Mouse (Mus musculus) frontal cortex, adult (tissue): ENCODE measurements around the gene N6amt1.

Experiments
- ATAC-seq: cut with Nextera tagmentation; 2 replicates; pipeline ENCODE4 v1.9.2; 2017; ENCODE audit warnings: mild to moderate bottlenecking, moderate library complexity, mixed read lengths; ENCODE audit not compliant: low TSS enrichment

The N6amt1 gene

GRCm38 (mm10) chr16:87354075-87354583 lies at the start of gene N6amt1:
Gene N6amt1 (plus strand): TSS chr16:87354185.
- ATAC-seq: peak; percentile 100

DNA sequence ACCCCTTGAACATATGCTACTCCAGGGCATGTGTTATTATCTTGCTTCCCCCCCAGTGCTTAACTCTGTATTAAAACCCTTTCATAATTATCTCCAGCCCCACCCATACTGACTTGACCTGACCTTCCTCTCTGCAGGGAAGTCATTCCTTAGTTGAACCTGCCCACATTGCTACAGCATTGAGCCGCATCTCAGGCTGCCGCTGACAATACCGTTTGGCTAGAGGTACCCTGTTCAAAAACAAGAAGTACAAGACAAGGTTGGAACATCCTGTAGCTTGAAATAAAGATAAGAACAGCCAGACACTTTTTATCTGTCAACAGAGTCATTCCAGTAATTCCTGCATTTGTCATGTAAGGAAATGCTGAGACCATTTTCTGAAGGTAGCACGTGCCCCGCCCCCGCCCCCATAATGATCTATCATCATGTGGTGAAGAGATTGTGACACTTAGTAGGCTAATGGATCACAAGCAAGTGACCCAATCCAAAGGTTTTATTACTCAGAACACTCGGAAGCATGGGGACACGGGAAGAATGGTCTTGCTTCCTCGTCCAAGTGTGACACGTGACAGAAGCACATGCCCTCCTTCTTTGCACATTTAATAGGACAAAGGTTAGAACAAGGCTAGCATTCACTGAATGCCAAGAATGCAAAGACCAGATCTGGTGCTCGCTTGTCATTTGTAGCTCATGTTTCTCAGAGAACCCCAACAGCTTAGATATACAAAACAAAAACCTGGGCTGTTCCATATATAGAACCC lies 48.6 kb upstream of the N6amt1 start:
- ATAC-seq: no peak

GRCm38 (mm10) chr16:87307109-87307735 lies 46.8 kb upstream of the N6amt1 start:
- ATAC-seq: peak; percentile 100

GRCm38 (mm10) chr16:87310659-87311058 lies 43.3 kb upstream of the N6amt1 start:
- ATAC-seq: no peak

DNA sequence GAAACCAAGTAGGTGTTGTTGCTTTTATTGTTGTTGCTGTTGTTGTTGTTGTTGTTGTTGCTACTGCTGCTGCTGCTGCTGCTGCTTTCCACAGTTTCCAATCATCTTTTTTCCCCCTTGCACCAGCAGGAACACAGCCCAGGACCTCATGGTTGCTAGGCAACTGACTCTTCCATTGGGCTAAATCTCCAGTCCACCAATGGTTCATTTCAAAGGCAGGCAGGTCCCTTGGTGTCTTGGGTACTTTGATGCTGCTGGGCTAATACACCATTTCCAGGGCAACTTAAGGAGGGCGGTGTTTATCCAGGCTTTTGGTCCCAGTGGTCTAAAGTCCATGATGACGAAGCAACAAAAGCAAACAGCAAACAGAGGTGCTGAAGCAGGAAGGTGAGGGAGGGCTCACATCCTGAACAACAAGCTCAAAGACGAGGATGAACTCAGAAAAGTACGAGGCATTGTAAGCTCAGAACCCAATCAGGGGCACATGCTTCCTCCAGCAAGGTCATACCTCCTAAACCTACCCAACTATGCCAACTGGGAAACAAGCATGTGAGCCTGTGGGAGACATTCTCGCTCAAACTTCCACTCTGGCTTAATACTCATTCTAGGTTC lies 35.7 kb upstream of the N6amt1 start:
- ATAC-seq: no peak

GRCm38 (mm10) chr16:87318998-87319397 lies 35.0 kb upstream of the N6amt1 start:
- ATAC-seq: no peak

DNA sequence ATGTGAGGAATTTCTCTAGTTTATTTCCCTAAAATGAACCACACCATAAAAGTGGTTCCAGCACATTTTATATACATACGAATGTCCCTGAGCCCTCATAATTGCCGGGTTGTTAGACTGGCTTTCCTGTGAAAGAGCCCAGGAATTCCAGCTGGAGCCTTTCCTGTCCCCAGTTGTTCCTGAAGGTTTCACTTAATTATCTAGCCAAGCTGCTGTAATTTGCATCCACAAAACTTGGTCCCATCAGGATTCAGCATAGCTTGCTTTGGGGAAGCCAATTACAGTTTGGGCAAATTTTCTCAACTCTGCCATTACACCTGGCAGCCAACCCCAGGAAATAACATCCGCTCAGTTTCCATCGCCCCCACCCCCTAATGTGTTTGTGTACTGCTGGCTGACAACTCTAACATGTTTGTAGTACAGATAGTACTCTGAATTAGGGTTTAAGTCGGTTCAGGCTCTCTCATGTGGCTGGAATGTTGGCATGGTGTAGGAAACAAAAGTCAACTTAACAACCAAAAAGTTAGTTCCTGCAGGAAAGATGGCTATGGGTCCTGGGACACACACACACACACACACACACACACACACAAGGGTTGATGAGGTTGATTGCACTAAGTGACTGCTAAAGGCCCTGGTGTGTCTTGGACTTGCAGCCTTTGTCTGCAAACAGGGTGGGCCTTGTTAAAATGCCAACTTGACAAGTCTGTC lies 34.3 kb upstream of the N6amt1 start:
- no peak for ATAC-seq

GRCm38 (mm10) chr16:87320252-87320555 lies 33.8 kb upstream of the N6amt1 start:
- ATAC-seq: no peak

DNA sequence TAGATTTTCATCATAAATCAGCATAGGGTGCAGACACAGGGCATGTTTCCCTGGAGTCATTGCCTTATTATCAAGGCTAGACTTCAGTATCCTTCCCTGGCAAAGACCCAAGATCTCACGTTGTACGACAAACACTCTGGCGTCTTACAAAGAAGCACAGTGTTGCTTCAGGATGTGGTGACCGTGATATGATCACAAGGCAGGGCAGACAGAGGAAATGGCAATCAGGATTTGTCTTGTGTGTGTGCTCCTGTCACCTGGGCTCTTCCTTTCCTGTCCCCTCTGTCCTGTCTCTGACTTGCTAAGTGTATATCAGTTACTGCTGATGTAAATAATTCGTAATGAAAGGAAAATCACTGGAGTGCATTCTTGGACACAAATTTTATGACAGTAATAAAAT lies 29.4 kb upstream of the N6amt1 start:
- ATAC-seq: no peak

DNA sequence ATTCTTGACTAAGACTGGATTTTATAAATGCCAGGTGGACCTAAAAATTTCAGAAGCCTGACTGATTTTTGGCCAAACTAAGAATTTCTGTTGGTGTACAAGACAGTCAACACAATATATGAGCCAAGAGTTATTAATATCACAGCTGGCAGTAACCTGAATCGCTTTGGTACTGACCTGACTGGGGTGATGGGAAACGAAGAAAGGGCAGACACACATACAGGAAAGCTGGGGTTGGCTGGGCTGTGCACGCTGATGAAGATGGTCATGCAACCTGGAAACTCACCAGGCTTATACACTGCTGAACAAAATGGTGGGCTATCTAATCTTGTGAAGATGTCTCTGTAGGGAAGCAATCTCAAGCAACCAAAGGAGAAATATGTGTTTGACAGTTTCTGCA lies 24.0 kb upstream of the N6amt1 start:
- ATAC-seq: no peak

DNA sequence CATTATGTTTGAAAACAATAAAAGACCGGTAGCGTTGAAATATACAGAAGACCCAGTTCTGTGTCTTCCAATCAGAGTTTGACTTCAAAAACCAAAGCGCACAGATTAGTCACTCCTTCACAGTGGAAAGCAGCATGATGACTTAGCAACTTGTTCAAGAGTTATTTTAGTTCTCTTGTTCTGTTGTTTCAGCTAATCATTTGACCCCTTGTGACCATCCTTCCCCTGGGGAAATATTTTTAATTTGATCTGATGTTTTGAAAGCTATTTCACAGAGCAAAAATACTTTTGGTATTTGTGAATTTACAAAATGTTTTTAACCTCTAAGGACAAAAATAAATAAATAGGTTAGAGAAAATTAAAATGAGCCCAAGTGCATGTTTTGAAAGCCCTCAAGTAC lies 19.2 kb upstream of the N6amt1 start:
- no peak for ATAC-seq

DNA sequence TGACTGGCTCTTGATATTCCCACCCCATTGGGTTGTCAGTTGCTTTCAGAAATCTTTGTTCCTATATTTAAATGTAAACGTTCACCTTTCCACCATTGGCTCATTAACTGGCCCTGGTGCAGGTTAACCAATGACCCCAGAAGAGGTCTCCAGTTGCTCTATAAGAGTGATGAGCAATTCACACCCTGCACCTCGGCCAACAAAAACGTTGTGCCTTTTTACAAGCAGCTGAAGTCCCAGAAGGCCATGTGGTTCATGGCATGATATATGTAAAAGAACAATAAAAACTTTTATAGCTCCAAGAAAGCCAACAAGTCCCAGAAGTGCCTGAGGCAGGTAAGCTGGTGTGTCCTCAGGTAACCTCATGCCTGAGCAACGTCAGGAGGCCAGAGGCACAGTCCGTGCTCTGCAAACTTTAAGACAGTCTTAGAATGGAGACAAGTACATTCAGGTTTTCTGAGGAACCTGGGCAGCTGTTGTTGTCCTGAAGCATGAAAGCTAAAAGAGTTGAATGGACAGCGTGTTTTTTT lies 12.9 kb upstream of the N6amt1 start:
- no peak for ATAC-seq

- ATAC-seq: no peak
Observed at GRCm38 (mm10) chr16:87348133-87348532, 5.9 kb upstream of the N6amt1 start.

- ATAC-seq: no peak
Observed at GRCm38 (mm10) chr16:87351386-87352105, 2.4 kb upstream of the N6amt1 start.

- ATAC-seq: no peak
Observed at GRCm38 (mm10) chr16:87353605-87354004, 380 bp upstream of the N6amt1 start.

- no peak for ATAC-seq
Observed at GRCm38 (mm10) chr16:87354748-87355147, 763 bp downstream of the N6amt1 start.

GRCm38 (mm10) chr16:87360096-87360495 lies 6.1 kb downstream of the N6amt1 start:
- no peak for ATAC-seq

- no peak for ATAC-seq
Observed at GRCm38 (mm10) chr16:87364231-87364630, 10.2 kb downstream of the N6amt1 start.

DNA sequence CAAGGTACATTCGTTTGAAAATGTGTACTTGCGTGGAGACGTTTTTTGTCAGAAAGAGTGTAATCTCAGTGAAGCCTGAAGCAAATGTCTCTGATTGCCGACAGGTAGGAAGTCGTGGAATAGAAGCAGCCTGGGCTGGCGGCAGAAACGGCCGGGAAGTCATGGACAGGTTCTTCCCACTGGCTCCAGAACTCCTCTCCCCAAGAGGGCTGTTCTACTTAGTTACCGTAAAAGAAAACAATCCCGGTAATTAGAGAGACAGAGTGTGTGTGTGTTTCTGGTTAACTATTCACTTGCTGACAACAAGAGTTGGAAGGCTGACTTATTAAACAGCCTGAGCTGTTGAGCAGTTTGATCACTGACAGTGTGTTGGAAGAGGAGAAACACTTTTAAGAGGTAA lies 12.1 kb downstream of the N6amt1 start:
- no peak for ATAC-seq

GRCm38 (mm10) chr16:87366445-87366844 lies 12.5 kb downstream of the N6amt1 start:
- no peak for ATAC-seq

- peak; percentile 52; the same call in 1 of the 2 replicates for ATAC-seq
Observed at GRCm38 (mm10) chr16:87382996-87383395, 29.0 kb downstream of the N6amt1 start.
